Mouse (Mus musculus): ENCODE data around the gene Rbks. TPM values are rescaled to one million over a fixed set of nuclear protein-coding genes. Genes with fewer than 3 reads are reported as not detected.

The Rbks gene
- polyA plus RNA-seq, 1 experiment = 1.4 TPM

DNA sequence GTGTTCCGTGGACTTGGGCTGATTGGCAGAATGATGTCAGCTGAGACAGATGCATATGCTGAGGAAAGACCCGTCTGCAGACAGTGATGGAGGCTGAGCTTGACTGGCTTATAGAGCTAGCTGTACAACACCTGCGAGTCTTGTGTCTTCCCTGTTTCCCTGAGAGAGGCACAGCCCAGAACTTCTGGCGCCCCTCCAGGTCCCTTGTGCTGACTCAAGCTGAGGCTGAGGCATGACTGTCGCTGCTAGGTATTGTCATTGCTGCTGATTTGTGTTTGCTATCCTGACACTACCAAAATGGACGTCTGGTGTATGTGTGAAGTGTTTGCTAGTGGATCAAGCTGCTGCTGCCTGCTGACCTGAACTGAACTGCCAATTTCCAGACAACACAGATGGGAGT is 27.1 kb upstream of the Rbks start:
- H3K9ac ChIP-seq (ENCODE audit: low read depth, poor library complexity, severe bottlenecking) = no peak overlapping the region
- H3K27ac ChIP-seq (ENCODE audit: insufficient read depth, low read length) = no peak overlapping the region
- no peaks in the 10 kb centered on the region for H3K36me3 ChIP-seq (ENCODE audit: control insufficient read depth, insufficient read depth, low read length, poor library complexity, severe bottlenecking)
- H3K27me3 ChIP-seq (ENCODE audit: control insufficient read depth, insufficient read depth, low read length, poor library complexity, severe bottlenecking) = no peaks in the 10 kb centered on the region
- H3K9me3 ChIP-seq (replicated peaks; ENCODE audit: control insufficient read depth, insufficient read depth, low read length, poor library complexity, severe bottlenecking) = no peaks in the 10 kb centered on the region
- H3K4me1 ChIP-seq (ENCODE audit: control insufficient read depth, insufficient read depth, low read length) = no peaks in the 10 kb centered on the region
- TF ChIP-seq POLR2A (IDR thresholded peaks at IDR 0.05; ENCODE audit: insufficient read depth, low read length) = no peak
- TF ChIP-seq CTCF (IDR thresholded peaks at IDR 0.05; ENCODE audit: low read depth, low read length) = no peak
- TF ChIP-seq EP300 (IDR thresholded peaks at IDR 0.05; ENCODE audit: insufficient read depth, low read depth, low read length) = no peak
- H3K4me3 ChIP-seq (ENCODE audit: low read depth, low read length) = no peak overlapping the region

DNA sequence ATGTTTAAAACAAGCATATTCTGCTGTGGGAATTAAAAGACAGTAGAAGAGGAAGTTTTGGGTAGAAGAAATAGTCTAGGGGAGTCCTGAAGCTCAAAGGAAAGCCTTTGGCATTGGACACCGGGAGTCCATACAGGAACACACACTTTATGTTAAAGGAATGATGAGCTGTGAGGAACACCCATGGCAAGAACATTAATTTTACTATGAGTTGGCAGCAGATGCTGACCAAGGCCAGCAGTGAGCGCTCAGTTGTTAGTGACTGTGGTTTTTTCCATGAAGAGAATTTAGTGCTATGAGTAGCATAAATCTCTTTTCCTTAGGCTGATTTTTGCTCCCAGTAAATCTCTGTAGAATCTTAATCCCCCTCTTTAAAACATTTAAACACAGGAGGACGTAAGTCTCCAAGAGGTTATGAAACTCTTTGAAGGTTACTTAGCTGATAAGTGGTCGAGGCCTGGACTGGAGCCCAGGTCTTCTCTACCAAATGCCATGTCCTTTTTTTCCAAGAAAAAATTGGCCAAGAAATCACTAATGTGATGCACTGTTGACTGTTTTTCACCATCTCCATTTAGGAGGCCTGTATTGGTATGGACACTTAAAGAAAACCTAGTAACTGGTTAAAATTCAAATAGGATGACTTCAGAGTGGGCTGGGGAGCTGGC is 18.2 kb upstream of the Rbks start:
- no peak overlapping the region for H3K9ac ChIP-seq (ENCODE audit: low read depth, poor library complexity, severe bottlenecking)
- H3K4me3 ChIP-seq (ENCODE audit: low read depth, low read length) = no peak overlapping the region
- no peaks in the 10 kb centered on the region for H3K36me3 ChIP-seq (ENCODE audit: control insufficient read depth, insufficient read depth, low read length, poor library complexity, severe bottlenecking)
- no peaks in the 10 kb centered on the region for H3K9me3 ChIP-seq (replicated peaks; ENCODE audit: control insufficient read depth, insufficient read depth, low read length, poor library complexity, severe bottlenecking)
- TF ChIP-seq EP300 (IDR thresholded peaks at IDR 0.05; ENCODE audit: insufficient read depth, low read depth, low read length) (no peak), CTCF (IDR thresholded peaks at IDR 0.05; ENCODE audit: low read depth, low read length) (no peak), POLR2A (IDR thresholded peaks at IDR 0.05; ENCODE audit: insufficient read depth, low read length) (no peak)
- H3K4me1 ChIP-seq (ENCODE audit: control insufficient read depth, insufficient read depth, low read length) = no peaks in the 10 kb centered on the region
- H3K27me3 ChIP-seq (ENCODE audit: control insufficient read depth, insufficient read depth, low read length, poor library complexity, severe bottlenecking) = no peaks in the 10 kb centered on the region
- H3K27ac ChIP-seq (ENCODE audit: insufficient read depth, low read length) = no peak overlapping the region

DNA sequence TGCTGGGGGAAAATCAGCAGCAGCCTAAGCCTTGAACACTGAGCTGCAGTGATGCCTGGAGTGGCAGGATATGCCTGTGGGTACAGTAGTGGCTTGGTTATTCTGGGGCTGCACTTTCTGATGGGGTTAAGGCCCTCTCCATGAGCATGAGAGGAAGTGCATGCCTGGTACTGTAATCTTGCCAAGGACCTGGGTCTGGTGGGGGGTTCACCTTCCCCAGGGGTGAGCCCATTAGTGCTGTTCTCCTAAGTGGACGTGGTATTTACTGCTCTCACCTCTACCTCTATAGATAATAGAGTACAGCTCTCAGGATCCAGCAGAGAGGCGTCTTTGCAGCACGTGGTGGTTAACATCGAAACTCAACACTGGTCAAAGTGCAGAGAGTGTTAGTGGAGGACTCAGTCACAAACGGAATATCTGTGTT is 16.4 kb upstream of the Rbks start:
- H3K27ac ChIP-seq (ENCODE audit: insufficient read depth, low read length) = no peak overlapping the region

DNA sequence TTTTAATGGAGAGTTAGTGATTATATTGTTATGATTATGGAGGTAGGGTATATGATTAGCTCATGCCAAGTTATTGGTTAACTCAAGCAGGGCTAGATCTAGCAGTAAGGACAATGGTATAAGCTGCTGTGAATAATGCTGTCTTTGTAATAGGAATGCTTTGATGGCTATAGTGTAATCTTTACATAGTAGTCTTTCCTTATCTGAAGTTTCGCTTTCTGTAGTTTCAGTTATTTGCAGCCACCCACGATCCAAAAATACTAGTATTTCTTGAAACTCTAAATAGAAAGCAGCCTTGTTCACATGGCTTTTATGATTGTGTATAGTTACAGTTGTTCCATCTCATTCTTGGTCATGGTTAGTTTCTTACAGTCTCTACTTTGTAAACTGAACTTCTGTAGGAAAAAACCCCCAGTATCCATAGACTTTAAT is 15.9 kb upstream of the Rbks start:
- Histone ChIP-seq H3K9ac (ENCODE audit: low read depth, poor library complexity, severe bottlenecking) (no peak overlapping the region), H3K9me3 (replicated peaks; ENCODE audit: control insufficient read depth, insufficient read depth, low read length, poor library complexity, severe bottlenecking) (no peaks in the 10 kb centered on the region), H3K36me3 (ENCODE audit: control insufficient read depth, insufficient read depth, low read length, poor library complexity, severe bottlenecking) (no peaks in the 10 kb centered on the region), H3K27ac (ENCODE audit: insufficient read depth, low read length) (no peak overlapping the region), H3K4me1 (ENCODE audit: control insufficient read depth, insufficient read depth, low read length) (no peaks in the 10 kb centered on the region), H3K27me3 (ENCODE audit: control insufficient read depth, insufficient read depth, low read length, poor library complexity, severe bottlenecking) (no peaks in the 10 kb centered on the region), H3K4me3 (ENCODE audit: low read depth, low read length) (no peak overlapping the region)
- TF ChIP-seq CTCF (IDR thresholded peaks at IDR 0.05; ENCODE audit: low read depth, low read length) (no peak), EP300 (IDR thresholded peaks at IDR 0.05; ENCODE audit: insufficient read depth, low read depth, low read length) (no peak), POLR2A (IDR thresholded peaks at IDR 0.05; ENCODE audit: insufficient read depth, low read length) (no peak)

More for the DNA sequence above, 16.4 kb upstream of the Rbks start:
- no peak for TF ChIP-seq CTCF (IDR thresholded peaks at IDR 0.05; ENCODE audit: low read depth, low read length)
- TF ChIP-seq EP300 (IDR thresholded peaks at IDR 0.05; ENCODE audit: insufficient read depth, low read depth, low read length) = no peak
- TF ChIP-seq POLR2A (IDR thresholded peaks at IDR 0.05; ENCODE audit: insufficient read depth, low read length) = no peak
- Histone ChIP-seq H3K36me3 (ENCODE audit: control insufficient read depth, insufficient read depth, low read length, poor library complexity, severe bottlenecking) (no peaks in the 10 kb centered on the region), H3K4me3 (ENCODE audit: low read depth, low read length) (no peak overlapping the region), H3K9me3 (replicated peaks; ENCODE audit: control insufficient read depth, insufficient read depth, low read length, poor library complexity, severe bottlenecking) (no peaks in the 10 kb centered on the region), H3K4me1 (ENCODE audit: control insufficient read depth, insufficient read depth, low read length) (no peaks in the 10 kb centered on the region), H3K9ac (ENCODE audit: low read depth, poor library complexity, severe bottlenecking) (no peak overlapping the region), H3K27me3 (ENCODE audit: control insufficient read depth, insufficient read depth, low read length, poor library complexity, severe bottlenecking) (no peaks in the 10 kb centered on the region)

DNA sequence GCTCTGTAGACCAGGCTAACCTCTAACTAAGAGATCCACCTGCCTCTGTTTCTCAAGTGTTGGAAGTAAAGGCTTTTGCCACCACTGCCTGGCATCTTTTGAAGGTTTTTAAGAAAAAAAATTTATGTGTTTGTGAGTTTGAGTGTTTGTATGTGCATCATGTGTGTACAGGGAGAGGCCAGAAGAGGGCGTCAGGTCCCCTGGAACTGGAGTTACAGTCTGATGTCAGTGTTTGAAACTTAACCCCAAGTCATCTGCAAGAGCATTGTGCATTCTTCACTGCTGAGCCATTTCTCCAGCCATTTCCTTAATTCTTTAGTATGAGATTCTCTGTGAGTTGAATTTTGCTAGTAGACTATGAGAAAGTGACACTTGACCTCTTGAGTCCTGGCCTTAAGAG is 12.0 kb upstream of the Rbks start:
- Histone ChIP-seq H3K36me3 (ENCODE audit: control insufficient read depth, insufficient read depth, low read length, poor library complexity, severe bottlenecking) (no peaks in the 10 kb centered on the region; the same call in 1 of the 2 replicates), H3K9ac (ENCODE audit: low read depth, poor library complexity, severe bottlenecking) (no peak overlapping the region), H3K4me1 (ENCODE audit: control insufficient read depth, insufficient read depth, low read length) (no peaks in the 10 kb centered on the region), H3K27ac (ENCODE audit: insufficient read depth, low read length) (no peak overlapping the region), H3K9me3 (replicated peaks; ENCODE audit: control insufficient read depth, insufficient read depth, low read length, poor library complexity, severe bottlenecking) (no peaks in the 10 kb centered on the region), H3K4me3 (ENCODE audit: low read depth, low read length) (no peak overlapping the region), H3K27me3 (ENCODE audit: control insufficient read depth, insufficient read depth, low read length, poor library complexity, severe bottlenecking) (no peaks in the 10 kb centered on the region)
- TF ChIP-seq POLR2A (IDR thresholded peaks at IDR 0.05; ENCODE audit: insufficient read depth, low read length) (no peak), CTCF (IDR thresholded peaks at IDR 0.05; ENCODE audit: low read depth, low read length) (peak; percentile 21), EP300 (IDR thresholded peaks at IDR 0.05; ENCODE audit: insufficient read depth, low read depth, low read length) (no peak)

DNA sequence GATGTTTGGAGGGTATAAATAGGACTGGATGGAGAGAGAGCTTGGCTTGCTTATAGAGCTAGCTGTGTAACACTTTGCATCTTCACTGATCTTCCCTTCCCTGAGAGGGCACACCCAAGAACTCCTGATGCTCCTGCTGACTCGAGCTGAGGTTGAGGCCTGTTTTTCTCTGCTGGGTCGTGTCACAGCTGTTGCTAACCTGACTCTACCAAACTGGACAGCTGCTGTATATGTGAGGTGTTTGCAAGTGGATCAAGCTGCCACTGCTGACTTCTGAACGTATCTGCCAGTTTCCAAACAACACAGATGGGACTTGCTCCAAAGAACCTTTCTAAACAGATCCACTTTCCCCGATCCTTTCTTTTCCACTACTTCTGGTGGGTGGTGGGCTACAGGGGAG is 9.4 kb upstream of the Rbks start:
- Histone ChIP-seq H3K27me3 (ENCODE audit: control insufficient read depth, insufficient read depth, low read length, poor library complexity, severe bottlenecking) (no peaks in the 10 kb centered on the region), H3K36me3 (ENCODE audit: control insufficient read depth, insufficient read depth, low read length, poor library complexity, severe bottlenecking) (peaks cover 7% of the 10 kb centered on the region), H3K27ac (ENCODE audit: insufficient read depth, low read length) (no peak overlapping the region), H3K9ac (ENCODE audit: low read depth, poor library complexity, severe bottlenecking) (no peak overlapping the region), H3K4me3 (ENCODE audit: low read depth, low read length) (no peak overlapping the region), H3K4me1 (ENCODE audit: control insufficient read depth, insufficient read depth, low read length) (no peaks in the 10 kb centered on the region), H3K9me3 (replicated peaks; ENCODE audit: control insufficient read depth, insufficient read depth, low read length, poor library complexity, severe bottlenecking) (no peaks in the 10 kb centered on the region)
- no peak for TF ChIP-seq POLR2A (IDR thresholded peaks at IDR 0.05; ENCODE audit: insufficient read depth, low read length)
- no peak for TF ChIP-seq CTCF (IDR thresholded peaks at IDR 0.05; ENCODE audit: low read depth, low read length)
- no peak for TF ChIP-seq EP300 (IDR thresholded peaks at IDR 0.05; ENCODE audit: insufficient read depth, low read depth, low read length)

All from ES-Bruce4 (cell line).